Mouse (Mus musculus) right cerebral cortex, postnatal 25 days (tissue): ENCODE data around the gene Gngt2.

ENCODE experiments used
- DNase-seq: peaks from one replicate; pipeline ENCODE4 v3.0.0; 2022

Gngt2 gene

GRCm38 (mm10) chr11:95826317-95827167 lies 10.5 kb upstream of the Gngt2 start:
- no peak for DNase-seq

- DNase-seq = no peak
These were observed 9.9 kb upstream of the Gngt2 start for GRCm38 (mm10) chr11:95827168-95827447.

- DNase-seq = no peak
These were observed 9.4 kb upstream of the Gngt2 start for GRCm38 (mm10) chr11:95827464-95828085.

GRCm38 (mm10) chr11:95828181-95828964 lies 8.6 kb upstream of the Gngt2 start:
- DNase-seq = no peak

- DNase-seq = no peak
These were observed 7.4 kb upstream of the Gngt2 start for GRCm38 (mm10) chr11:95829526-95830050.

- no peak for DNase-seq
These were observed 6.4 kb upstream of the Gngt2 start for GRCm38 (mm10) chr11:95830411-95831275.

GRCm38 (mm10) chr11:95831276-95831619 lies 5.8 kb upstream of the Gngt2 start:
- no peak for DNase-seq

- no peak for DNase-seq
These were observed 5.4 kb upstream of the Gngt2 start for GRCm38 (mm10) chr11:95831641-95832040.

GRCm38 (mm10) chr11:95832129-95833005 lies 4.6 kb upstream of the Gngt2 start:
- no peak for DNase-seq

- no peak for DNase-seq
These were observed 3.9 kb upstream of the Gngt2 start for GRCm38 (mm10) chr11:95833006-95833570.

- no peak for DNase-seq
These were observed 3.3 kb upstream of the Gngt2 start for GRCm38 (mm10) chr11:95833631-95834142.

GRCm38 (mm10) chr11:95834143-95834667 lies 2.8 kb upstream of the Gngt2 start:
- DNase-seq = no peak

- no peak for DNase-seq
These were observed 2.0 kb upstream of the Gngt2 start for GRCm38 (mm10) chr11:95834742-95835710.

- DNase-seq = no peak
These were observed 1.2 kb upstream of the Gngt2 start for GRCm38 (mm10) chr11:95835832-95836231.

- no peak for DNase-seq
These were observed 583 bp upstream of the Gngt2 start for GRCm38 (mm10) chr11:95836433-95836832.

GRCm38 (mm10) chr11:95838598-95838997 lies 1.6 kb downstream of the Gngt2 start:
- no peak for DNase-seq

- no peak for DNase-seq
These were observed 2.2 kb downstream of the Gngt2 start for GRCm38 (mm10) chr11:95838999-95839868.

GRCm38 (mm10) chr11:95840694-95841497 lies 3.9 kb downstream of the Gngt2 start:
- no peak for DNase-seq
